Mouse (Mus musculus): ENCODE data around the gene Hoga1. TPM values are rescaled to one million over a fixed set of nuclear protein-coding genes. Genes with fewer than 3 reads are reported as not detected.
"Not testable (repeated sequence)": the region's sequence is repeated elsewhere in the genome, so short reads cannot be mapped to it uniquely, and the experiment has no call there.

Gene Hoga1
- total RNA-seq, 2 experiments from 2014 or later = 4.1 to 4.2 TPM

- intact Hi-C loops (cut with DNase I) = no loop called here
- DNase-seq (ENCODE audit: extremely low spot score in 1 of 2, low spot score in 2 of 2) = no peak
These were observed 33.2 kb downstream of the Hoga1 start for GRCm38 (mm10) chr19:42078566-42078965.

GRCm38 (mm10) chr19:42079006-42079405 is 33.6 kb downstream of the Hoga1 start:
- H3K27ac ChIP-seq = no peak overlapping the region
- intact Hi-C loops (cut with DNase I) = no loop called here
- no peak for TF ChIP-seq CTCF (IDR thresholded peaks at IDR 0.05)

More at GRCm38 (mm10) chr19:42078566-42078965, 33.2 kb downstream of the Hoga1 start:
- H3K4me3 ChIP-seq = no peak overlapping the region
- H3K27ac ChIP-seq = no peak overlapping the region
- TF ChIP-seq CTCF (IDR thresholded peaks at IDR 0.05) = no peak

GRCm38 (mm10) chr19:42079950-42080349 is 34.5 kb downstream of the Hoga1 start:
- intact Hi-C loops (cut with DNase I) = no loop called here
- TF ChIP-seq CTCF (IDR thresholded peaks at IDR 0.05) = no peak
- Histone ChIP-seq H3K27ac (no peak overlapping the region), H3K4me3 (no peak overlapping the region)
- DNase-seq (ENCODE audit: extremely low spot score in 1 of 2, low spot score in 2 of 2) = no peak

More at GRCm38 (mm10) chr19:42079006-42079405, 33.6 kb downstream of the Hoga1 start:
- no peak for DNase-seq (ENCODE audit: extremely low spot score in 1 of 2, low spot score in 2 of 2)
- no peak overlapping the region for H3K4me3 ChIP-seq

- TF ChIP-seq CTCF (IDR thresholded peaks at IDR 0.05) = no peak
- H3K27ac ChIP-seq = no peak overlapping the region
- no peak for DNase-seq (ENCODE audit: extremely low spot score in 1 of 2, low spot score in 2 of 2)
- no peak overlapping the region for H3K4me3 ChIP-seq
- intact Hi-C loops (cut with DNase I) = no loop called here
These were observed 35.1 kb downstream of the Hoga1 start for GRCm38 (mm10) chr19:42080469-42080868.

- H3K4me3 ChIP-seq; intact Hi-C loops (cut with DNase I); H3K27ac ChIP-seq; DNase-seq (ENCODE audit: extremely low spot score in 1 of 2, low spot score in 2 of 2): not testable (repeated sequence)
These were observed 36.2 kb downstream of the Hoga1 start for GRCm38 (mm10) chr19:42081613-42082012.

GRCm38 (mm10) chr19:42085690-42086089 is 40.3 kb downstream of the Hoga1 start:
- TF ChIP-seq CTCF (IDR thresholded peaks at IDR 0.05) = no peak
- intact Hi-C loops (cut with DNase I) = loop anchor here (5.0 kb wide), 1 partner anchor 98 kb away; no protein-coding TSS in a partner anchor
- Histone ChIP-seq H3K4me3 (peak overlapping the region; percentile 90), H3K27ac (peak overlapping the region; percentile 83)
- DNase-seq (ENCODE audit: extremely low spot score in 1 of 2, low spot score in 2 of 2) = no peak

GRCm38 (mm10) chr19:42086166-42086565 is 40.8 kb downstream of the Hoga1 start, which contains the start of gene Morn4:
Morn4 (minus strand) TSS chr19:42086357.
- peak; percentile 90 to 92 for DNase-seq (ENCODE audit: extremely low spot score in 1 of 2, low spot score in 2 of 2)
- intact Hi-C loops (cut with DNase I) = loop anchor here (5.0 kb wide), 1 partner anchor 99 kb away; no protein-coding TSS in a partner anchor
- H3K27ac ChIP-seq = peak within 1 kb of the TSS; percentile 83
- H3K4me3 ChIP-seq = peak within 1 kb of the TSS; percentile 90
- no peak for TF ChIP-seq CTCF (IDR thresholded peaks at IDR 0.05)

GRCm38 (mm10) chr19:42089103-42089747 is 43.8 kb downstream of the Hoga1 start:
- DNase-seq (ENCODE audit: extremely low spot score in 1 of 2, low spot score in 2 of 2) = peak; percentile 31
- Histone ChIP-seq H3K27ac (peak overlapping the region; percentile 84), H3K4me3 (peak overlapping the region; percentile 62)
- TF ChIP-seq CTCF (IDR thresholded peaks at IDR 0.05) = no peak
- intact Hi-C loops (cut with DNase I) = loop anchor here (5.0 kb wide), 1 partner anchor 102 kb away; no protein-coding TSS in a partner anchor

- intact Hi-C loops (cut with DNase I) = loop anchor here (2.0 to 5.0 kb wide), 4 partner anchors 39 to 103 kb away; partner anchors contain the start of gene Avpi1
- no peak for TF ChIP-seq CTCF (IDR thresholded peaks at IDR 0.05)
- peak within 1 kb of the TSS; percentile 62 for H3K4me3 ChIP-seq
- DNase-seq (ENCODE audit: extremely low spot score in 1 of 2, low spot score in 2 of 2) = peak; percentile 97 to 99
- H3K27ac ChIP-seq = peak within 1 kb of the TSS; percentile 84
These were observed 44.6 kb downstream of the Hoga1 start, which contains the start of gene Pi4k2a for GRCm38 (mm10) chr19:42089748-42090595. Pi4k2a (plus strand) TSS chr19:42090470.

GRCm38 (mm10) chr19:42090637-42091141 is 45.3 kb downstream of the Hoga1 start:
- no peak for DNase-seq (ENCODE audit: extremely low spot score in 1 of 2, low spot score in 2 of 2)
- intact Hi-C loops (cut with DNase I) = loop anchor here (2.0 kb wide), 3 partner anchors 38 to 76 kb away; partner anchors contain the start of gene Avpi1
- H3K4me3 ChIP-seq = peak overlapping the region; percentile 62
- H3K27ac ChIP-seq = peak overlapping the region; percentile 57; the same call in 1 of the 2 replicates
- no peak for TF ChIP-seq CTCF (IDR thresholded peaks at IDR 0.05)

- TF ChIP-seq CTCF (IDR thresholded peaks at IDR 0.05) = no peak
- intact Hi-C loops (cut with DNase I) = no loop called here
- no peak for DNase-seq (ENCODE audit: extremely low spot score in 1 of 2, low spot score in 2 of 2)
- H3K27ac ChIP-seq = no peak overlapping the region
- no peak overlapping the region for H3K4me3 ChIP-seq
These were observed 54.0 kb downstream of the Hoga1 start for GRCm38 (mm10) chr19:42099406-42099805.

All from left cerebral cortex, adult 2 months (tissue).